Mouse (Mus musculus): ENCODE results near the gene Npl.
"Not testable (repeated sequence)": the region's sequence is repeated elsewhere in the genome, so short reads cannot be mapped to it uniquely, and the experiment has no call there.

DNA sequence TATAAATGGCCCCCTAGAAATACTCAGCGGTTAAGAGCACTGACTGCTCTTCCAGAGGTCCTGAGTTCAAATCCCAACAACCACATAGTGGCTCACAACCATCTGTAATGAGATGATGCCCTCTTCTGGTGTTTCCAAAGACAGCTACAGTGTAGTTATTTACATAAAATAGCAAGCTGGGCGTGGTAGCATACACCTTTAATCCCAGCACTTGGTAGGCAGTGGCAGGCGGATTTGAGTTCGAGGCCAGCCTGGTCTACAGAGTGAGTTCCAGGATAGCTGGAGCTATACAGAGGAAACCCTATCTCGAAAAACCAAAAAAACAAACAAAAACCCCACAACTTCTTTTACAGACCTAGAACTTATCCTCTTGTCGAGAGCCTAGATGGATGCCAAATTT lies 63.7 kb downstream of the Npl start:
- not testable (repeated sequence) for TF ChIP-seq CTCF (IDR thresholded peaks at IDR 0.05; ENCODE audit: control insufficient read depth, insufficient read depth, low read length); POLR2A (IDR thresholded peaks at IDR 0.05; ENCODE audit: borderline replicate concordance, control insufficient read depth, low read depth, low read length)
